Mouse (Mus musculus) heart, postnatal 25 days (tissue): ENCODE data around the gene Naa80. TPM values are rescaled to one million over a fixed set of nuclear protein-coding genes. Genes with fewer than 3 reads are reported as not detected.

Experiments used
- DNase-seq: peaks from one replicate; pipeline ENCODE4 v3.0.0; 2022; ENCODE audit warnings: low spot score
- intact Hi-C: fragments of 180-260 bp; cut with DNase I; formaldehyde crosslinking; loops from one replicate; pipeline ENCODE4 v1.15.1; 2025
- total RNA-seq, 2 experiments: library from RNA; stranded (reverse); gene quantifications; 2 replicates each; pipeline ENCODE4 v1.2.3; 2021

Gene Naa80
- total RNA-seq, 2 experiments from 2014 or later, result 14.0 to 18.4 TPM

DNA sequence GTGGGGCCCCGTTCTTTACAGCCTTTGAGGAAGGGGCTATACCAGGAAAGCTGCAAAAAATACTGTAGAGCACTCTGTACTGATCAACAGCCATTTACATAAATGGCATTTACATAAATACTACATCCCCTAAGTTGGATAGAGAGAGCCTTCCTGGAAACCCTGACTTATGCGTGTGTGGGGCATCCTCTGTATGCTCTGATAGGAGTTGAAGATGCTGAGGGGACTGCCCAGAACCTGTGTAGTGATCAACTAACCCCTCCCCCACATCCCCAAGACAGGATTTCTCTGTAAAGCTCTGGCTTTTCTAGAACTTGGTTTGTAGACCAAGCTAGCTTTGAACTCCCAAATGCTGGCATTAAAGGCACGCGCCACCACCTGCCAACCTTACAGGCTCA lies 30.7 kb downstream of the Naa80 start:
- intact Hi-C loops, result no loop called here
- DNase-seq, result no peak

- DNase-seq, result no peak
- intact Hi-C loops, result no loop called here
Measured at GRCm38 (mm10) chr9:107611456-107612190, 32.9 kb downstream of the Naa80 start.

DNA sequence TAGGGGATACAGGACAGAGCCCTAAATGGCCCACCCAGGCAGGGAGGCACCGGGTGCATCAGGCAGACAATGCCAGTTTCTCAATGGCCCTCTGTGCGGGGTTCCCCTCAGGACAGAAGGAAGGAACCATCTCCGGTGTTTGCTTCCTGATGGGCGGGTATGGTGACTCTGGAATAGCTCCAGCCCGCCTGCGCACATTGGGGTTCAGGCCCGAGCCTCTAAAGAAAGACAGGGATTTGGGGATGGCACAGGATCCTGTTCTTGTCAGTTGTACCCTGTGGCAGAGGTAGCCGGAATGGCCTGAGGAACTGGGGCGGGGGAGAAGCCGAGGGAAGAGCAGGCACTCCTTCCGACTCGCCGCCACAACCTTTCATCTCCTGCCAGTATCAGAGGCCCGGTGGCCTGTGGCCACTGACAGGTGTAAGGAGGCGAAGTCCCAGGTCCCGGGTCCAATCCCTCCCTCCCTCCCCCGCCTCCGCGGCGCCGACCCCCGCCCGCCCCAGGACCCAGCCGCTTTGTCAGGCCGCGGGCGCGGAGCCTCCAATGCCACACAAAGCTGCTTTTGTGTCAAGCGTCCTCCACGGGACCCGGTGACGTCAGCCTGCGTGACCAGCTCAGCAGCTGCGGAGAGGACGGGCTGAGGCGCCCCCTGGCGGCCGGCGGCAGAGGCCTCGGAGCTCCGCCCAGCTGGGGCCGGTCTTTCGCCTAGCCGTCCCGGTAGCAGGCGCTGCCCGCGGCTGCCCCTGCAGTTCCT lies 33.7 kb downstream of the Naa80 start:
- intact Hi-C loops, result no loop called here
- peak; percentile 98 for DNase-seq

DNA sequence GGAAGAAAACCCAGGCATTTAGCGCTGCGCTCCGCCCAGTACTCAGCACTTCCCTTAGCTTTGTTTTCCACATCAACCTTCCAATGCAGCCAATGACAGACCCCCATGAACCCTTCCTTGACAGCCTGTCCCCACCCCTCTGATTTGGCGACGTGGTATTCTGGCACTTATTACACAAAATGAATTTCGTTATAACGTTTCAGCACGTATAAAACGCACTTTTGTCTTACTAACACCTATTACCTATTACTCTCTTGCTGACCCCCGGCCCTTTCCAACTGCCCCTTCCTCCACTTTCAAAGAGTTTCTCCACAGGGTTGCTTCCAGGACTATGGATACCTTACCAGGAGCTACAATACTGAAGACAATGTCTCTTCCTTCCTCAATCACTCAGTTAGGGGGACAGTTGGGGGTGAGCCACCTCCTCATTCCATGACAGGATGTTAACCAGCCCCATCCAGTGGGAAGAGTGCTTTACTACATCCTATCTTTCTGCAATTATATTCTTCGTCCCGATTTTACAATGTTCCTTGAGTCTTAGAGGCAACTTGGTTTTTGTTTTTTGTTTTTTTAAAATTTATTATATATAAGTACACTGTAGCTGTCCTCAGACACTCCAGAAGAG lies 34.4 kb downstream of the Naa80 start:
- intact Hi-C loops, result no loop called here
- DNase-seq, result no peak

DNA sequence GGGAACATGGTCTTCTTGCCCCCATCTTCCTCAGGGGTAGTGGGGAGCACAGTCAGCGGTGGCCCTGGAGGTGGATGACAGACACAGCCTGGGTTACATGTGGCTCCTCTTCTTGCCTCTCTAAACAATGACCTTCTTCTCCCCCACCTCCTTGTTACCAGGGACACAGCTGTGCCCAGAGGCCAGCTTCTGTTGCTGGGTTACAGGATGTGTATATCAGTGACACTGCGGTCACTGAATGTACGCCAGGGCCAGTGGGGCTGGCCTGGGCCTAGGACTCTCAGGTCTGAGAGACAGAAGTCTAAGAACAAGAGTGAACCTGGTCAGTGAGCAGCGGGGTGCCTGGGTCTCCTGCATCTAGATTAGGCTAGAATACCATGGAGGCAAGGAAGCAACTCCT lies 36.3 kb downstream of the Naa80 start:
- DNase-seq, result no peak
- intact Hi-C loops, result no loop called here

DNA sequence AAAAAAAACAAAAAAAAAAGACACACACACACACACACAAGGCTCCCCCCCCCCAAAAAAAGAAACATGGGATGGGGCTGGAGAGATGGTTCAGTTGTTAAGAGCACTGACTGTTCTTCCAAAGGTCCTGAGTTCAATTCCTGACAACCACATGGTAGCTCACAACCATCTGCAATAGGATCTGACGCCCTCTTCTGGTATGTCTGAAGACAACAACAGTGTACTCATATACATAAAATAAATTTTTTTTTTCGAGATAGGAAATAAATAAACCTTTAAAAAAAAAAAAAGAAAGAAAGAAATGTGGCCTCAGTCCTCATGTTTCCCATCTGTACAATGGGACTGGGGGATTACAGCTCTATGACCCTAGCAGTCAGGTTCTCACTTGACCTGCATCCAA lies 38.8 kb downstream of the Naa80 start:
- DNase-seq, result no peak

GRCm38 (mm10) chr9:107618098-107618497 lies 39.4 kb downstream of the Naa80 start:
- intact Hi-C loops, result no loop called here
- DNase-seq, result no peak

More for the DNA sequence above, 38.8 kb downstream of the Naa80 start:
- intact Hi-C loops, result no loop called here

DNA sequence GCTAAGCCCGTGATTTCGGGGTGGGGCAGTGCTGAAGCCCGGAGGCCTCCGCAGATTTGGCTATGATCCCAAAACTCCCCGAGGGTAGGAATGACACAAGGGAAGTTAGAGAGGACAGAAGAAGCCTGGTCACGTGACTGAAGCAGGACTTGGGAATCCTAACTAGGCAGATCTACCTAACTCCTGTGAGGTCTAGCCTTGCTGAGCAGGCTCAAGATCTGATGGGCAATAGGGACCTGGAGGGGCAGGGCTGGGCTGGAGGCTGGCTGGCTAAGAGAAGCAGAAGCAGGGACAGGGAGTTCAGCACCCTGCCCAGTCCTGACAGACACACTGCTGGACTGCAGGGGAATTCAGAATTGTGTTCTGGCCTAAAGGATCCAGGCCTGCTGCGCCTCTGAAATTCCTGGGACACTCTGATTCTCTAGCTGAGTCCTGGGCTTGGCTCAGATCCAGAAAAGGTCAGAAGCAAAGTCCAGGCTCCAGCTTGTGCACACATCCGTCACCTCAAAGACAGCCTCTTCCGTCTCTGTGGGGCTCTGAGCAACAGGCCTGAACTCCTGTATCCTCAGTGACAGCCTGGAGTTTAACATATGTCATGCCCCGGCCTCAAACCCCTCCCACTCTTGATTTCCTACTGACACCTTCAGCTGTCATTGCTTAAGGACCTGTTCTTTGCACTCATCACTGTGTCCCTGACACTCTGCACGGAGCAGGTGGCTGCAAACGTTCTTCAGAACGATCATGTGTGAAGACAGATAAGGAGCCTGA lies 40.3 kb downstream of the Naa80 start:
- intact Hi-C loops, result no loop called here

GRCm38 (mm10) chr9:107619546-107619879 lies 40.8 kb downstream of the Naa80 start:
- intact Hi-C loops, result no loop called here
- no peak for DNase-seq

More for the DNA sequence above, 40.3 kb downstream of the Naa80 start:
- DNase-seq, result no peak

- intact Hi-C loops, result loop anchor here (2.0 kb wide), 1 partner anchor 14 kb away; the partner anchor contains the start of gene Gnai2
- no peak for DNase-seq
Measured at GRCm38 (mm10) chr9:107620954-107621353, 42.3 kb downstream of the Naa80 start.

DNA sequence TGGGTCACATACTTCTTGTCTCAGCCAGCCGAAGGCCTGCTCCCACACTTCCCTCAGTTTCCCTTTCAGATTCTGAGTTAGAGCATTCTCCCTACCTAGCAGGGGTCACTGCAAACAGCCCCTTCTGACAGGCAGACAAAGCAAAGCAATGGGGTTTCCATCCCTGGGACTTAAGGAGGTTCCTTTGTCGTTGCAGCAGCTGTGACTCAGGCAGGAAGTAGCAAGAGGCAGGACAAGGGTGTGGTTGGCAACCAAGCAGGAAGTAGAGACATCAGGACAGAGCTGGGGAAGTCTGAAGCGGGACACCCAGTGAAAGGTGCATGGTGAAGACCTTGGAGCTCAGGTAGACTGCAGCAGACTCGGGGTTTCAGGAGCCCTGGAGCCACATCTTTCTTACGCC lies 45.9 kb downstream of the Naa80 start:
- no peak for DNase-seq

GRCm38 (mm10) chr9:107624951-107625350 lies 46.3 kb downstream of the Naa80 start:
- DNase-seq, result no peak
- intact Hi-C loops, result loop anchor here (5.0 kb wide), 1 partner anchor 58 kb away; the partner anchor contains the start of gene Hyal2

More for the DNA sequence above, 45.9 kb downstream of the Naa80 start:
- intact Hi-C loops, result no loop called here

DNA sequence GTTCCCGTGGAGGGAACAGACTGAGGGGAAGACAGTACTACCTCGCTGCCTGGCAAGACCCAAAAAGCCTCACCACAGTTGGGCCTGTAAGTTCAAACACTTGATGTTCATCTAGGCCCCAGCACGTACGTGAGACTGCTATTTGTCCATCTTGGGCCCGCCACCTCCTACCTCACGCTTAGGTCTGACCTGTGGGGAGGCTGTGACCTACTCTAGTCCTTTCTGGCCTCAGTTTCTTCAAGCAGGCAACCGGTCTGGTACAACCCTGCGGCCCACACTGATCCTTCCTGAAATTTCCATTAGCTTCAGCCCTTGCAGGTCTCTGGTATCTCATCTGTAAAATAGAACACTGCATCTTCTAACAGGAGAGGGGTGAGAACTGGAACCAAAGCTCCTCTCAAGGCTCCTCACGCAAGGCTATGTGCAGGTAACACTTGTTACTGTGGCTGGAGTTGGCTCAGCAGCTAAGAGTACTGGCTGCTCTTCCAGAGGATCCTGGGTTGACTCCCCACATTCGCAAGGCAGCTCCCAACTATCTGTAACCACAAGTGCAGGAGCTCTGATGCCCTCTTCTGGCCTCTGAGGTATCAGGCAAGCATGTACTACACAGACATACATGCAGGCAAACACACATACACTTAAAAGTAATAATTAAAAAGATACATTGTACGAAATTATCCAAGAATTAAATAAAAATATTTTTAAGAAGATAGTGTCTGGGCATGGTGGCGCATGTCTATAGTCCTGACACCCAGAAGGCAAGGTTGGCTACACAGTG lies 46.9 kb downstream of the Naa80 start:
- intact Hi-C loops, result loop anchor here (1.0 to 5.0 kb wide), 2 partner anchors 19 to 58 kb away; partner anchors contain the start of gene Hyal2
- DNase-seq, result no peak

DNA sequence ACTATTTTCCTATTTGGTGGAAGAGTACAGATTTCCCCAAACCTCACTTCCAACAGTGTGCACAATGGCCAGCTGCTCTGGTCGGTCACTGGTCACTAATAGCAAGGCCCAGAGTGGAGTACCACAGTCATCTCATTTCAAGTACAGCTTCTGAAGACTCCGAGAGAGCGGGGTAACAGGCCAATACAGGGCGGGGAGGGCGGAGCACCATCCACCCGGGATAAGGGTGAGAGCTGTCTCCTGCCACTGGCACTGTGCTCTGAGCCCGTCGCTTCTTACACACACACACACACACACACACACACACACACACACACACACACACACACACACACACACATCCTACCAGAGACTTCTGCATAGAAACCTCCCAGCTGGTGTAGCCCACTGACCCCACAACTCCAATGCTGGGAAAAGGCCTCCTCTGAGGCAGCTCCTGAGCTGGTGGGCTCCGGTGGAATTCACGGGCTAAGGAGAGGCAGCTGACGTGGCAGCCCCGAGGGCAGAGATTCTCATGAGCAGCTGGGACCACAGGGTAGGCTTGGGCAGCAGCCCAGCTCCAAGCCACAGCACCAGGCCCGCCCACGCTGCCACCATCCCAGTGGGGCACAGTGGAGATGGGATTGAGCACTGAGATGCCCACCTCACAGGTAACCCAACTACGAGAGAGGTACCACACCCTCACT lies 47.6 kb downstream of the Naa80 start:
- DNase-seq, result no peak
- intact Hi-C loops, result loop anchor here (1.0 to 5.0 kb wide), 2 partner anchors 18 to 59 kb away; partner anchors contain the start of gene Hyal2

- DNase-seq, result peak; percentile 66
- intact Hi-C loops, result loop anchor here (1.0 to 5.0 kb wide), 2 partner anchors 17 to 60 kb away; partner anchors contain the start of gene Hyal2
Measured at GRCm38 (mm10) chr9:107626844-107627277, 48.2 kb downstream of the Naa80 start.

GRCm38 (mm10) chr9:107627387-107628255 lies 48.9 kb downstream of the Naa80 start:
- no peak for DNase-seq
- intact Hi-C loops, result loop anchor here (5.0 kb wide), 1 partner anchor 60 kb away; the partner anchor contains the start of gene Hyal2

GRCm38 (mm10) chr9:107628721-107629410 lies 50.2 kb downstream of the Naa80 start:
- peak; percentile 70 for DNase-seq
- intact Hi-C loops, result loop anchor here (5.0 kb wide), 1 partner anchor 62 kb away; the partner anchor contains the start of gene Hyal2
